Mouse (Mus musculus) gonadal fat pad, adult 2 months (tissue): Measurements from ENCODE around the gene Rprd2. TPM values are rescaled to one million over a fixed set of nuclear protein-coding genes. Genes with fewer than 3 reads are reported as not detected.
A peak's percentile ranks its signal among the peaks of the same experiment; 100 is the strongest.
"Not testable (repeated sequence)": the region's sequence is repeated elsewhere in the genome, so short reads cannot be mapped to it uniquely, and the experiment has no call there.

Experiments
- DNase-seq: peaks from one replicate; pipeline ENCODE4 v3.0.0-alpha.2; 2012; ENCODE audit warnings: low read depth
- polyA plus RNA-seq: library from polyadenylated mRNA; depleted of rRNA; stranded (reverse); fragments of >200 nt; gene quantifications from 2 replicates; pipeline ENCODE4 v1.2.3, GENCODE M21; 2012; rRNA removed

Rprd2 gene
- polyA plus RNA-seq, result 11.1 and 16.2 TPM in 2 replicates

DNA sequence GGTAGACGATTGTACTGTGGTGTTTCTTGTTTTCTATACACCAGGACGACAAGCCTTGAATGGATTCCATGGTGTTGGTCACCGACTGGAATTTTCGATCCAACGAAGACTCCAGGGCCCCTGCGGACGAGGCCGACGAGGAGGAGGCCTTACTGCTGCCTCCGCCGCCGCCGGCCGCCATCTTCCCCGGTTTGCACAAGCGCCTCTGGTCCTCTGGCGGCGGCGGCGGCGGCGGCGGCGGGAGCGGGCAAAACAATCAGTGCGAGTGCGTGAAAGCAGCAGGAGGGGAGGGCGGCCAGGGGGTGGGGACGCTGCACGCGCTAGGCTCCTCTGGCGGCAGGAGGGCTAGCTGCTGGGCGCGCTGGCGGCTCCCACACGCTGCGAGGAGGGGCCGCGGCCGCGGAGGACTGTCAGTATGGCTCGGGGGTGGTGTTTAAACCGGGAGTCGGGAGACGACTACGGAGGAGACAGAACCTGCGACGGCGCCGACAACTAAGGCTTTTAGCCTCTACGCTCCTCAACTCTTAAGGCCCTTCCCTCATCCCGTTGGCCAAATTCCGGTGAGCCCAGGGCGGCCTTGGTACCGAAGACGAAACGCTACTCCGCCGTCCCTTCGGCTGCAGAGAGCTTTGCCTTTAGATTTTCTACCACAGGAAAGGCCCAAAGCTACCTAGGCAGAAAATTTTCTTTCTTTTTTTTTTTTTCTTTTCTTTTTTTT lies at the start of gene Rprd2:
Rprd2 (minus strand) TSS at position 293 of the 718 bp plus-strand sequence.
- no peak for DNase-seq

DNA sequence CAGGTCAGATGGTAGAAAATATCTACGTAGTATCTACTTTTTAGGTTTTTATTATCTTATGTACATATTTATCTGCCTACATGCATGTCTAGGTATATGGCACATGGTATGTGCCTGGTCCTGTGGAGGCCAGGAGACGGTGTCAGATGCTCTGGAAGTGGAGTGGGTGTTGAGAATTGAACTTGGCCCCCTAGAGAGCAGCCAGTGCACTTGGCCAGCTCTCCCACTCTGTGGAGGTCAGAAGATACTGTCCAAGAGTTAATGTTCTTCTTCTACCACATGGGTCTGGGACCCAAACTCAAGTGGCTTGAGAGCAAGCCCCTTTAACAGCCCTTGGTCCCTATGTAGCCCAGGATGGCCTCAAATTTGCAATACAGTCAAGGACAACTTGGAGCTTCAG lies 48.7 kb upstream of the Rprd2 start:
- DNase-seq, result no peak

DNA sequence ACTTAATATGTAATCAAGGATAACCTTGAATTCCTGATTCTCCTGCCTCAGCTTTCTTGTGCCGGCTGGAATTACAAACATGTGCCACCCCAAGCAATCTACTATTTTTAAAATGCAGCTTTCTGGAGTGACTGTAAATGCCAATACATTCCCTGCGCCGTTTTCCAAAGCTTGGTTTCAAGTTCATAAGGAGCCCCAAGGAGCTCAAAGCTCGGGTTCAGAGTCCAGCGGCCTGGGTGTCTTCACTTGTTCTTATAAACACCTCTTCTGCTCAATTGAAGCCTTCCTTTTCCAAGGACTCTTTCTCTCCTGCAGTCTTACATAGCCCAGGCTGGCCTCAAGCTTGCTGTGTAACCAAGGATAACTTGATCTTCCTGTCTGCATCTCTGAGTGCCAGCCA lies 47.4 kb upstream of the Rprd2 start:
- DNase-seq, result no peak

DNA sequence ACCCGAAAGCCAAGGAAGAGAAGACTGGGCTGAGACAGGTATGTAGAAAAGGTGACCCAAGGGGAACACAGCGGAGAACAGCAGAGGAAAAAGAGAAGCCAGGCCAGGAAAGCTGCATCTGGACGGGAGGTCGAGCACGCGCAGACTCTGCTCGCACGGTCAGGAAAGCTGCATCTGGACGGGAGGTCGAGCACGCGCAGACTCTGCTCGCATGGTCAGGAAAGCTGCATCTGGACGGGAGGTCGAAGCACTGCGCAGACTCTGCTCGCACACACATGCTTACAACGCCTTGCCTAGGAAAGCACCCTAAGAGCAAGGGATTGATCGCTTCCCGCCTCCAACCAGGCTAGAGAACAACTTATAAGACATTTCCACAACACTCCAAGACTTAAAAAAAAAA lies 46.9 kb upstream of the Rprd2 start:
- no peak for DNase-seq

DNA sequence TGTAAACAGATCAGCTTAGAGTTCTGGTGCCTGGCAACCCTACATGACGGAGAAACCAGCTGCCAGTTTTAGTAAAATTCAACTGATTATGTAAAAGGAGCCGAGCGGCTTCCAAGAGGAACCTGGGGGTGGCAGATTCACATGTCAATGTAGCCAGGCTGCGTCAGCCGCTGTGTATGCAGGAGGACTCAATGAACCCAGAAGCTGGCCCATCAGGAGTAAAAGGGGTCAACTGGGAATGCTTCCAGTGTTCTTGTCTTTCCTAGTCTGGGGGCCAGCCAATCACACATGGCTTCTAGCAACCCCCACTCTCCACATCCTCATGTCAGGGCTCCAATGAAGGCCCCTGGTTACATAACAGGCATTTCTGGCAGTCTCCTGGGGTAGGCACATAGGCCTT lies 46.4 kb upstream of the Rprd2 start:
- no peak for DNase-seq

DNA sequence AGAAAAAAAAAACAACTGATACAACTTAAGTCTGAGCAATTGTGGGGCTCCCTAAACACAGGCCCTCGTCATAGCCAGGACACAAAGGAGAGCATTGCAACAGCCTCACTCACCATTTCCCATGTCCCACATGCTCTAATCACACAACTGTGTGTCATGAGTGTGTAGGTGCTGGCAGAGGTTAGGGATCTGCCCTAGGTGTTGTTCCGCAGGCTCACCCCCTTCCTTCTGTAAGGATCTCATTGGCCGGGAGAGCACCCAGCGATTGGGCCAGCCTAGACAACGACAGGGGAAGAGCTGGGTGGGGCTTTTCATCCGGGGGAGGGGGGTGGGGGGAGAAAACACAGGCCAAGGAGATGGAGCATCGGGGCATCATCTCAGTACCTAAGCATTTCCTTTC lies 44.9 kb upstream of the Rprd2 start:
- no peak for DNase-seq

DNA sequence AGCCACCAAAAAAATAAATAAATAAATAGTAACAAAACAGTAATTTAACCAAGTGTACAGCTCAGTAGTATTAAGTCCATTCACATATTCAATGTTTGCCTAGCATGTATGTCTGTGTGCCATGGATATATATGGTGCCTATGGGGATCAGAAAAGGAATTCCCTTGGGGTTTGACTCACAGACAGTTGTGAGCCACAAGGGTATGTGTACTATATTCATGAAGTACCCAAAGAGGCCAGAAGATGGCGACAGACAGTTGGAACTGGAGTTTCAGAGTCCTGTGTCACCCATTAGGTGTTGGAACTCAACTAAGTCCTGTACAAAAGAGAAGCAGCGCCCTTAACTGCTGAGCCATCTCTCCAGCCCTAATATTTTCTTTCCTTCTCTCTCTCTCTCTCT lies 43.1 kb upstream of the Rprd2 start:
- DNase-seq, result no peak

DNA sequence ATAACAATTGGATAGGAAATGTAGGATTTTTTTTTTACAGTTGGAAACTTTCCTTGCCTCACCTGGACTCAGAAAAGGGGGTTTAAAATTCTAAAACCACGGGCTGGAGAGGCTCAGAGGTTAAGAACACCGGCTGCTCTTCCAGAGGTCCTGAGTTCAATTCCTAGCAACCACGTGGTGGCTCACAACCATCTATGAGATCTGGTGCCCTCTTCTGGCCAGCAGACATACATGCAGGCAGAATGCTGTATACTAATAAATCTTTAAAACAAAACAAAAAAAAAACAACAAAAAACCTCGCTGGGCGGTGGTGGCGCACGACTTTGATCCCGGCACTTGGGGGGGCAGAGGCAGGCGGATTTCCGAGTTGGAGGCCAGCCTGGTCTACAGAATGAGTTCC lies 42.6 kb upstream of the Rprd2 start:
- DNase-seq, result no peak

DNA sequence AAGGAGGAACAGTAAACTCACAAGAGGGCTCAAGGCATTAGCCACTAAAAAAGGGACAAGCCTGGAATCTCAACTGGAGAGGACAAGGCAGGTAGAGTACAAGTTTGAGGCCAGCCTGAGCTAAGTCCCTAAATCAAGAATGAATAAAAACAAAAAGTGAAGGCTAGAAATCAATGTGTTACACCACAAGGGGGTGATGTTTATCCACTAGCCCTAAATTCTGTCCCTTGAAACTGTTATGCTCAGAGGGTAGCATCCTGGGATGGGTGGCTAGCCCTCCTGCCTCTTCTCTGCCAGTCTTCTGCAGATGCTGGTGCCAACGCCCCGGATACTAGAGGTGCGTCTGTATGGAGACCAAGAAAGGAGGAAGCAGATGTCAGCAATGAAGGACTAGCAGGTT lies 41.7 kb upstream of the Rprd2 start:
- DNase-seq, result no peak

DNA sequence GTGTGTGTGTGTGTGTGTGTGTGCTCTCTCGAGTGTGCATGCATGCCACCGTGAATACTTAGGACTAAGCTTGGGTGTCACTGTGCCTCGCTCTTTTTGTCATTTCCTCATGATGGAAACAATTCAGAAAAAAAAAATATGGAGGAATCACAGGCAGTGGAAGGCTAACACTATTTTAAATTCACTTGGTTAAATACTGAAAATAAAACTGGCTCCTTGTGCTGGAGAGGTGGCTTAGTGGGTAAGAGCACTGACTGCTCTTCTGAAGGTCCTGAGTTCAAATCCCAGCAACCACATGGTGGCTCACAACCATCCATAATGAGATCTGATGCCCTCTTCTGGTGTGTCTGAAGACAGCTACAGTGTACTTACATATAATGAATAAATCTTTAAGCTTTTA lies 39.6 kb upstream of the Rprd2 start:
- DNase-seq, result not testable (repeated sequence)

DNA sequence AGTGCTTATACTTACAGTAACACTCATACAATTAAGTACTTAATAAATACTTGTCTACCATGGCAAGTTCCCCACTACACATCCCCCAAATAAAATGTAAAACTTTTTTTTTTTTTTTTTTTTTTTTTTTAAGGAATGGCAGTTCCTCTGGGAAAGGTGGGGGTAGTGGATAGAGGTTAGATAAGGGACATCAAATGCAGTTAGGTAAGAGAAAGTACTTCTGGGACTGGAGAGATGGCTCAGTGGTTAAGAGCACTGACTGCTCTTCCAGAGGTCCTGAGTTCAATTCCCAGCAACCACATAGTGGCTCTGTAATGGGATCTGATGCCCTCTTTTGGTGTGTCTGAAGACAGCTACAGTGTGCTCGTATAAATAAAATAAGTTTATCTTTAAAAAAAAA lies 38.4 kb upstream of the Rprd2 start:
- DNase-seq, result not testable (repeated sequence)

DNA sequence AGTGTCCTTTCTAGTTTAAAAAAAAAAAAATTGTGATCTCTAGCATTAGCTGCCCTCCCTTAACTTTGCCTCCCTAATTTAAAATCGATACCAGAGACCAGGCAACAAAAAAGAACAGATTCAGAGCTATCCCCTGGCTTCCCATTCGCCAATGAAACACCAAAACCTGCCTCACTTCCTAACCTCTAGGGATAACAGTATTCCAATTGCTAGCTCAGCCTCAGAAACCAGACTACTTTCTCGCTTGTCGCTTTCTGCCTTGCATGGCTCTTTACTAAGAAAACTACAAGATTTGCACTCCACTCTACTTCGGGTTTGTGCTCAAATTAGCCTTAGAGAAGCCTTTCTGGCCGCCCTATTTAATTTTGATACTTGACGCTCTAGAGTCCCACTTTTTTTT lies 37.5 kb upstream of the Rprd2 start:
- DNase-seq, result no peak

DNA sequence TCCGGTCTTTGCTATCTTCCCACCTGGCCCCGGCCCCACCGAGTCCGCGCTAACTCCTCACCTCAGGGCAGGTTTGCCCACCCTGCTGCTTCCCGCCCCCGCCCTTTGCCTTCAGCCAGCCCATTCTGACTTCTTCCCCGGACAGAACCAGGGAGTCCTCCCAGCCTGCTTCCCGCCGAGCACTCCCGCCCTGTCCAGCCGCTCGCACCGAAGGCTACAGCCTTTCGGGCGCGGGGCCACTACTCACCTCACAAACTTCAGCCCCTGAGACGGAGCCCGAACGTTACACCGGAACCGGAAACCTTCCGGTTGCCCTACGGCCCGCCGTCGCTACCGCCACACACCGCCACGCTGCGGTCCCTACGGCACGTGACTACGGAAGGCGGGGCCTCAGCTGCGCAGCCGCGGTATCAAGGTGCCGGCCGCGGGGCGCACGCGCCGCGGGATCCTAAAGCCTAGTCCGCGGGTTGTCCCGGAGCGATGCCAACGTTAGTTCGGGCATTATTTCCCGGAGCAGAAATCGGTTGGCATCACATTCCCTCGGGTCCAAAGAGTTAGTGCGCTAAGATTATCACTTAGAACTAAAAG lies 36.9 kb upstream of the Rprd2 start, which contains the start of gene Prpf3:
Prpf3 (minus strand) TSS at position 384 of the 588 bp plus-strand sequence.
- DNase-seq, result no peak

DNA sequence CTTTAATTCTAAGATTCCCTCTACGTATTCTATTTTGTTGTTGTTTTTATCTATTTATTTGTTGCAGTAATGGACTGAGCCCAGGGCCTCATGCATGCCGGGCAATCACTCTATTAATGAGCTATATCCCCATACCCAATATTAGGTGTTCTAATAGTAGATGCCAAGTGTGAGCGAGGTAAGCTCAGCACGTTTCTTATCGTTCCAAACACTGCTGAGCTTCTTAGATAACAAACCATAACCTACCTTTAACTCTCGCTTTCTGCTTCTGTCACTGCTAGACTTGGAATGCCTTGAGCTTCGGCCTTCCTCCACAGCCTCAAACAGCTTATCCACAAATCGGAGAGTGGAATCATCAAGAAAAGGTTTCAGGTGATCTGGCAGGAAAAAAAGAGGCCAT lies 32.7 kb upstream of the Rprd2 start:
- no peak for DNase-seq

DNA sequence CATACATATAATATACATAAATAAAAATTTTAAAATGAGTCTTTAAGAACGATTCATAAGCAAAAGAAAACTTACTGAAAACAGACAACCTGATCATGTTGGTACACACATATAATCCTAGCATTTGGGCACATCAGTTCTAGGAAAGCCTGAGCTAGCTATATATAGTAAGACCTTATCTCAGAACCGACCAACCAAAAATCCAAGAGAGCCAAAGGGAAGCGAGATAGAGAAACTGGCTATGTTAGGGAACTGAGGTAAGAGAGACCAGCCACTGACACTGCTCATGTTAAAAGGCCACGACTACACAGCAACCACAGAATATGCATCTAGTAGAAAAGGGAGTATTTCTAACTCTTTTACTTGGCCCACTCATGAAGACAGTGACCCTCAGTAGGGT lies 31.9 kb upstream of the Rprd2 start:
- no peak for DNase-seq

DNA sequence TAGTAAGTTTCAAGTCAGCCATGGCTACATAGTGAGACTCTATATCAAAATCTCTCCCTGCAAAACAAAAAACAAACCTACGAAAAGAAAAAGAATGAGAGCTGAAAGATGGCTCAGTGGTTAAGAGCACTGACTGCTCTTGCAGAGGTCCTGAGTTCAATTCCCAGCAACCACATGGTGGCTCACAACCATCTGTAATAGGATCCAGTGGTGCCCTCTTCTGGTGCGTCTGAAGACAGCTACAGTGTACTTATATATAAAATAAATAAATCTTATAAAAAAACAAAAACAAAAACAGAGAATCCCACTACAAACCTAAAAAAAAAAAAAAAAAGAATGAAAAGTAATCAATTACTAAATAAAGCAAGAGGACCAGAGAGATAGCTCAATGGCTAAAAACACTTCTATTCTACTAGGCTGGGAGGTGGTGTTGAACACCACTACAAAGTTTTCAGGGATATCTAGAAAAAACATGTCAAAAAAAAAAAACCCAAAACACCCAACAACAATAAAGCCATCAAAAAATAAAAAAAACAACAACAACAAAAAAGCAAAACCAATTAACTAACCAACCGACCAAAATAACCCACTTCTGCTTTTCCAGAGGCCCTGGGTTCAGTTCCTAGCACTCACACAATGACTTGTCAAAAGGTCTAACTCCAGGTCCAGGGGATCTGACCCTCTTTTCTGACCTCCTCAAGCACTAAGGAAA lies 24.0 kb upstream of the Rprd2 start:
- no peak for DNase-seq

DNA sequence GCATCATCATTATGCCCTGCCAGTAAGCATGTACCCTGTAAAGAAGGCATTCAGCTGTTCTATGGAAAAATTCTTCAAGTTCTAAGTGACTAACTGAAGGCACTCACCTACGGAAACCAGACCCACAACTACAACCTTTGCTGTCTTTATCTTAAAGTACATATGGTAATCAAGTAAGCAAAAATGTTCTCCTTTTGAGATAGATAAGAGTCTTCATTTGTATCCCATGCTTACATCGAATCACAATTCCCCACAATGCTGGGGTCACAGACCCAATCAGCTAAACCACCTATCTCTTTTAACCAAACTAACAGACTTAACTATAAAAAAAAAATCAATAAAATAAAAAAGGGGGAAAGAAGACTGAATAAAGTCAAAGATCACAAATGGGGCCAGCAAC lies 20.6 kb upstream of the Rprd2 start:
- no peak for DNase-seq

DNA sequence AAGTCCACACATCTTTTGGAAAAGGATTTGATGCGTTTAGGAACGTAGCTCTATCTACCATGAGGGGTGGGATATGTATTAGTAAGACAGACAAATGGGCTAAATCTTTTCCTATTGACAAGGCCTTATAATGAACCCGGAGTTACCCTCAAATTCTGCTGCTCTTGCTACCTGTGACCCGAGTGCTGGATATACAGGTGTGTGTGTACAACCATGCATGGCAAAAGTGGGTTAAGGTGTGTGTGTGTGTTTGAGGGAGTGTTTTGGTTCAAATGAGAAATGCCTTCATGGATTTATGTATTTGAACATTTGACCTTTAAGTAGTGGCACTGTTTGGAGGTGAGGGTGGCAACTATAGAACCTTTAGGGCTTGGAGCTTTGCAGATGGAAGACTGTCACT lies 10.4 kb upstream of the Rprd2 start:
- DNase-seq, result no peak

DNA sequence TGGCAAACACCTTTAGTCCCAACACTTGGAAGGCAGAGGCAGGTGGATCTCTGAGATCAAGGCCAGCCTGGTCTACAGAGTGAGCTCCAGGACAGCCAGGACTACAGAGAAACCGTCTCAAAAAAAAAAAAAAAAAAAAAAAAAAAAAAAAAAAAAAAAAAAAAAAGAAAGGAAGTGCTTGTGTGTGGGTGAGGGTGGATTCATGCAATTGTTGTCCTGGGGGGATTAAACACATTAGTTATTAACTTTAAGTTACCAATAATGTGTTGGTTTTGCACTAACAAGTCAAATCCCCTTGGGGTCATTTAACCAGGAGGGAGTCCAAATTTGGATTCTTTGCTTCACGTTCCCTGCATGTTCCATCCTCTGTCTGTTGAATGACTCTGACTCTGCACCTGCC lies 7.6 kb upstream of the Rprd2 start:
- no peak for DNase-seq

DNA sequence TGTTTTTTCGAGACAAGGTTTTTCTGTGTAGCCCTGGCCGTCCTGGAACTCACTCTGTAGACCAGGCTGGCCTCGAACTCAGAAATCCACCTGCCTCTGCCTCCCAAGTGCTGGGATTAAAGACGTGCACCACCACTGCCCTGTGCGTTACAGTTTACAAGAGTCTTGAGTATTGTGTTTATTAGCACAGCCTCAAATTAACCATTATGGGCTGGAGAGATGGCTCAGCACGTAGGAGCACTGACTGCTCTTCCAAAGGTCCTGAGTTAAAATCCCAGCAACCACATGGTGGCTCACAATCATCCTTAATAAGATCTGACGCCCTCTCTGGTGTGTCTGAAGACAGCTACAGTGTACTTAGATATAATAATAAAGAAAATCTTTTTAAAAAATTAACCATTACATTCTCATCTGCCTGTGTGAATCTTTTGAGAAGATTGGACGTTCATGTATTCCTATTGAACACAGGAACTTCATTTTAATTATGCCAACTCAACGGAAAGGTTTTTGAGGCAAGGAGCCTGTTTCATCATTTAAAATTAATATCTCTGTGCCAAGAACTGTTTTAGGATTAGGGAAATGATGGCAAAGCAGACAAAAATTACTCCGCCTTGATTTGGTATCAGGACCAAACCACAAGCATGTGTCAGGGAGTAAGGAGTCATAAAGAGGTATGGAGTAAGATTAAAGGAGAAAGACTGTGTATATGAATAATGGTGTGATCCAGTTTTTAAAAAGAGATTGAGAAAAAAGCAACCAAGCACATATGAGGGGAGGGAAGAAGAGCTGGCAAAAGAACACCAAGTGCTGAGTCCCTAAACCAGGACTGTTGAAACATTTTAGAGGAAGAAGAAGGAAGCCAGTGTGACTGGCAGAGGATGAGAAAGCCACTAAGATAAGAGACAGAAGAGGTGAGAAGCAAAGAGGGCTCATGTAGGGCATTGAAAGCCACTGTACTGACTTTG lies 1.7 kb upstream of the Rprd2 start:
- no peak for DNase-seq

DNA sequence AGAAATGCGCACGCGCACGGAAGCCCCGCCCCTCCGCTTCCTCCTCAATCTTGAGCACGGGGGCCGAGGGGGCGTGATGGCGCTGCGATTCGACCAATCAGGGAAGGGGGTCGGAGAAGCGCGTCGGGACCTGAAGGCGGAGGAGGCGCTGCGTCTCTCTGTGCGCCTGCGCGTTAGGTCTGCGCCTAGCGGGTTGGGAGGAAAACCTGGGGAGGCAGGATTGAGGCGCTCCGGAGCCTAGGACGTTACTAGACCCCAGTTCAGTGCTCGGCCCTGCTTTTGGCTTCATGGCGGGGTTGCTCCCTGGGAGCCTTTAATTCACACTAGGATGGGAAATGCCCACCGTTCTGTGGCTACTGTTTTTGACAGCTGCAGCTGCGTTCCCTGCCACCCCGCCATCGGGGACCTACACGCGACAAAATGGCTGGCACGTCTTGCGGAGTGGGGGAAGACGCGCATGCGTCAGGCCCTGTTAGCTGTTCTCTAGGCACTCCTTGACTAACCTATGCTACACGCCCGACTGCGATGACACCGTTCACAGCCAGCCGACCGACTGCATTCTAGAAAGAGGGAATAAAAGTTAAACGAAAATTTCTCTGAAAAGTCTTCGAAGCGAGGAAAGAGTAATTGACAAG lies 805 bp upstream of the Rprd2 start:
- peak; percentile 82 for DNase-seq
